Mouse (Mus musculus): ENCODE measurements at regions not wholly inside any gene's neighbourhood (a gene's known extent, or its start where the extent isn't known, plus 50 kb on each side); places are given as distances from the start of the nearest gene placed in this dataset.
A peak's percentile ranks its signal among the peaks of the same experiment; 100 is the strongest.

DNA sequence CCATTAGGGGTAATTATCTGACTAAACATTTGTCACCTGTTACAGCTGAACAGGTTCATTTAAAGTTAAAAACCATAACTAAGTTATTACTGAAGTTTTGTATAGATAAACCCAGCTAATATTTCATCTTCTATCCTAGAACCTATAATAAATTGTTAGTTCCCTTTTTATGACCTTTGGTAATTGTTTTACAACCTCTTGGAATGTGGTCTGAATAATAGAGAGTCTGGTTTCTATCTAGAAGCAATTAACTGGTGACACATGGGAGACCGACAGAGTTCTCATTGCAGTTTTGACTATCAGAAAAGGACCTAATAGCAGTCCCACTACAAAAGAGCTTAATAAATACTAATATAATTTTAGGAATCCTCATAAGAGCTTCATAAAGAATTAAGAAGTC is 330.2 kb downstream of the Vgll3 start:
- no peak for TF ChIP-seq EP300 (IDR thresholded peaks at IDR 0.05; ENCODE audit: insufficient read depth, low read depth, low read length)
- no peak for TF ChIP-seq POLR2A (IDR thresholded peaks at IDR 0.05; ENCODE audit: insufficient read depth, low read depth, low read length)
- no peak for TF ChIP-seq CTCF (IDR thresholded peaks at IDR 0.05)
- intact Hi-C loops (cut with DNase I), result no loop called here
- Histone ChIP-seq H3K27me3 (ENCODE audit: control insufficient read depth, insufficient read depth, low read length) (no peaks in the 10 kb centered on the region), H3K79me2 (replicated peaks; ENCODE audit: control insufficient read depth, insufficient read depth, low read length) (no peaks in the 10 kb centered on the region), H3K4me1 (ENCODE audit: control insufficient read depth, insufficient read depth, low read length) (no peaks in the 10 kb centered on the region), H3K4me3 (no peak overlapping the region), H3K36me3 (ENCODE audit: control insufficient read depth, insufficient read depth, low read length) (no peaks in the 10 kb centered on the region), H3K27ac (no peak overlapping the region), H3K9ac (ENCODE audit: low read depth, low read length) (no peak overlapping the region)
- WGBS, result 48% methylated on average over 1 of the region's 1 CpGs
- DNase-seq, result no peak

GRCm38 (mm10) chr16:66168289-66168688 is 353.2 kb downstream of the Vgll3 start:
- Histone ChIP-seq H3K36me3 (ENCODE audit: control insufficient read depth, insufficient read depth, low read length) (no peaks in the 10 kb centered on the region), H3K27me3 (ENCODE audit: control insufficient read depth, insufficient read depth, low read length) (no peaks in the 10 kb centered on the region), H3K9ac (ENCODE audit: low read depth, low read length) (no peak overlapping the region), H3K79me2 (replicated peaks; ENCODE audit: control insufficient read depth, insufficient read depth, low read length) (no peaks in the 10 kb centered on the region), H3K27ac (no peak overlapping the region), H3K4me3 (no peak overlapping the region), H3K4me1 (ENCODE audit: control insufficient read depth, insufficient read depth, low read length) (no peaks in the 10 kb centered on the region)
- WGBS, result 76% methylated on average over 2 of the region's 2 CpGs
- intact Hi-C loops (cut with DNase I), result no loop called here
- TF ChIP-seq CTCF (IDR thresholded peaks at IDR 0.05) (no peak), EP300 (IDR thresholded peaks at IDR 0.05; ENCODE audit: insufficient read depth, low read depth, low read length) (no peak), POLR2A (IDR thresholded peaks at IDR 0.05; ENCODE audit: insufficient read depth, low read depth, low read length) (no peak)
- DNase-seq, result no peak

- DNase-seq, result no peak
Measured at GRCm38 (mm10) chr16:66190801-66191200, 375.7 kb downstream of the Vgll3 start.

GRCm38 (mm10) chr16:66201406-66201805 is 386.3 kb downstream of the Vgll3 start:
- WGBS, result 81% methylated on average over 7 of the region's 7 CpGs
- Histone ChIP-seq H3K79me2 (replicated peaks; ENCODE audit: control insufficient read depth, insufficient read depth, low read length) (no peaks in the 10 kb centered on the region), H3K27me3 (ENCODE audit: control insufficient read depth, insufficient read depth, low read length) (no peaks in the 10 kb centered on the region), H3K4me1 (ENCODE audit: control insufficient read depth, insufficient read depth, low read length) (no peaks in the 10 kb centered on the region), H3K4me3 (no peak overlapping the region), H3K9ac (ENCODE audit: low read depth, low read length) (no peak overlapping the region), H3K27ac (no peak overlapping the region), H3K36me3 (ENCODE audit: control insufficient read depth, insufficient read depth, low read length) (no peaks in the 10 kb centered on the region)
- intact Hi-C loops (cut with DNase I), result no loop called here
- DNase-seq, result no peak
- TF ChIP-seq POLR2A (IDR thresholded peaks at IDR 0.05; ENCODE audit: insufficient read depth, low read depth, low read length), result no peak
- TF ChIP-seq EP300 (IDR thresholded peaks at IDR 0.05; ENCODE audit: insufficient read depth, low read depth, low read length), result no peak
- TF ChIP-seq CTCF (IDR thresholded peaks at IDR 0.05), result no peak

More at GRCm38 (mm10) chr16:66190801-66191200, 375.7 kb downstream of the Vgll3 start:
- TF ChIP-seq POLR2A (IDR thresholded peaks at IDR 0.05; ENCODE audit: insufficient read depth, low read depth, low read length) (no peak), CTCF (IDR thresholded peaks at IDR 0.05) (peak; percentile 80)
- Histone ChIP-seq H3K9ac (ENCODE audit: low read depth, low read length) (no peak overlapping the region), H3K4me3 (no peak overlapping the region), H3K4me1 (ENCODE audit: control insufficient read depth, insufficient read depth, low read length) (no peaks in the 10 kb centered on the region), H3K79me2 (replicated peaks; ENCODE audit: control insufficient read depth, insufficient read depth, low read length) (no peaks in the 10 kb centered on the region), H3K36me3 (ENCODE audit: control insufficient read depth, insufficient read depth, low read length) (no peaks in the 10 kb centered on the region), H3K27ac (no peak overlapping the region), H3K27me3 (ENCODE audit: control insufficient read depth, insufficient read depth, low read length) (no peaks in the 10 kb centered on the region)
- intact Hi-C loops (cut with DNase I), result no loop called here
- 19% methylated on average over 2 of the region's 2 CpGs for WGBS
